Mouse (Mus musculus): ENCODE data around the gene Tmem274. TPM values are rescaled to one million over a fixed set of nuclear protein-coding genes. Genes with fewer than 3 reads are reported as not detected.

Gene Tmem274
- polyA plus RNA-seq, 1 experiment from 2014 or later: not detected

GRCm38 (mm10) chr4:149512072-149512471 is 34.9 kb downstream of the Tmem274 start:
- Histone ChIP-seq H3K27ac (no peak overlapping the region), H3K9ac (no peak overlapping the region), H3K9me3 (no peaks in the 10 kb centered on the region), H3K27me3 (replicated peaks) (no peaks in the 10 kb centered on the region), H3K4me3 (no peak overlapping the region), H3K36me3 (replicated peaks) (no peaks in the 10 kb centered on the region), H3K4me2 (no peak overlapping the region), H3K4me1 (0 out of 2 replicates have a peak, but pooled peaks cover 5% of the 10 kb centered on the region)
- WGBS: 79% methylated on average over 7 of the region's 7 CpGs
- ATAC-seq (replicated peaks): no peak

GRCm38 (mm10) chr4:149515706-149516105 is 38.5 kb downstream of the Tmem274 start:
- Histone ChIP-seq H3K4me3 (no peak overlapping the region), H3K36me3 (replicated peaks) (no peaks in the 10 kb centered on the region), H3K9ac (no peak overlapping the region), H3K27ac (no peak overlapping the region), H3K4me1 (peaks cover 24% of the 10 kb centered on the region), H3K9me3 (no peaks in the 10 kb centered on the region), H3K27me3 (replicated peaks) (no peaks in the 10 kb centered on the region), H3K4me2 (no peak overlapping the region)
- WGBS: 92% methylated on average over 5 of the region's 5 CpGs
- ATAC-seq (replicated peaks): no peak

DNA sequence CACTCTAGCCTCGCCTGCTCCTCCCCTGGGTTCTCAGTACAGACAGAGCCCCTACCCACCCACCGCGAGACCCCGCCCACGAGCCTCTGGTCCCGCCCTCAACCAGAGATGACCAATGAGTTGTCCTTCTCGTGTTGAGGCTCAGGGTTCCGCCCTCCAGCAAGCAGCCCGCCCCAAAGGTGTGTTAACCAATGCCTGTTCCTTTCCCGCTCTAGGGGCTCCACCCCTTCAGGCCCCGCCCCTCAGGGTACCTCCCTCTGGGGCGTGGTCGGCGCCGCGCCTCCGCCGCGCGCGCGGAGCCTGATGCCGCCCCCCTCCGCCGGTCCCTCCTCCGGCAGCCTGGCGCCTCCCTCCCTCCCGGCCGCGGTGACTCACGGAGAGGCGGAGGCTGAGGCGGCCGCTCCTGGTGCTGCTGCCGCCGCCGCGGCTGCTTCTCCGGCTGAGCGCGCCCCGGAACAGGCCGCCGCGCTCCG is 40.7 kb downstream of the Tmem274 start, which contains the start of gene Ctnnbip1:
Ctnnbip1 (plus strand) TSS at position 369 of the 473 bp plus-strand sequence.
- Histone ChIP-seq H3K9me3 (no peaks in the 10 kb centered on the region), H3K9ac (peak within 1 kb of the TSS; percentile 84), H3K27me3 (replicated peaks) (no peaks in the 10 kb centered on the region), H3K36me3 (replicated peaks) (no peaks in the 10 kb centered on the region), H3K4me2 (peak within 1 kb of the TSS; percentile 66), H3K4me3 (peak within 1 kb of the TSS; percentile 77), H3K4me1 (peaks cover 25% of the 10 kb centered on the region), H3K27ac (peak within 1 kb of the TSS; percentile 66)
- under 1% methylated on average over 22 of the region's 46 CpGs for WGBS
- ATAC-seq (replicated peaks): peak; percentile 98

GRCm38 (mm10) chr4:149518351-149519220 is 41.4 kb downstream of the Tmem274 start:
- Histone ChIP-seq H3K9ac (peak overlapping the region; percentile 84), H3K4me3 (peak overlapping the region; percentile 77), H3K4me1 (peaks cover 28% of the 10 kb centered on the region), H3K4me2 (peak overlapping the region; percentile 66), H3K27ac (peak overlapping the region; percentile 66), H3K27me3 (replicated peaks) (no peaks in the 10 kb centered on the region), H3K9me3 (no peaks in the 10 kb centered on the region), H3K36me3 (replicated peaks) (no peaks in the 10 kb centered on the region)
- peak; percentile 46 for ATAC-seq (replicated peaks)
- WGBS: 3% methylated on average over 37 of the region's 52 CpGs

- no peaks in the 10 kb centered on the region for H3K9me3 ChIP-seq
- H3K27me3 ChIP-seq (replicated peaks): no peaks in the 10 kb centered on the region
- no peak for ATAC-seq (replicated peaks)
- no peak overlapping the region for H3K27ac ChIP-seq
- no peak overlapping the region for H3K4me3 ChIP-seq
- no peak overlapping the region for H3K9ac ChIP-seq
- no peak overlapping the region for H3K4me2 ChIP-seq
- peaks cover 41% of the 10 kb centered on the region for H3K4me1 ChIP-seq
- 71% methylated on average over 10 of the region's 10 CpGs for WGBS
- no peaks in the 10 kb centered on the region for H3K36me3 ChIP-seq (replicated peaks)
These were observed 44.1 kb downstream of the Tmem274 start for GRCm38 (mm10) chr4:149521258-149521657.

GRCm38 (mm10) chr4:149523961-149524360 is 46.8 kb downstream of the Tmem274 start:
- no peak for ATAC-seq (replicated peaks)
- no peaks in the 10 kb centered on the region for H3K9me3 ChIP-seq
- H3K4me1 ChIP-seq: peaks cover 41% of the 10 kb centered on the region
- no peaks in the 10 kb centered on the region for H3K36me3 ChIP-seq (replicated peaks)
- H3K4me3 ChIP-seq: no peak overlapping the region
- 74% methylated on average over 6 of the region's 6 CpGs for WGBS
- H3K4me2 ChIP-seq: no peak overlapping the region
- H3K9ac ChIP-seq: no peak overlapping the region
- no peaks in the 10 kb centered on the region for H3K27me3 ChIP-seq (replicated peaks)
- H3K27ac ChIP-seq: no peak overlapping the region

DNA sequence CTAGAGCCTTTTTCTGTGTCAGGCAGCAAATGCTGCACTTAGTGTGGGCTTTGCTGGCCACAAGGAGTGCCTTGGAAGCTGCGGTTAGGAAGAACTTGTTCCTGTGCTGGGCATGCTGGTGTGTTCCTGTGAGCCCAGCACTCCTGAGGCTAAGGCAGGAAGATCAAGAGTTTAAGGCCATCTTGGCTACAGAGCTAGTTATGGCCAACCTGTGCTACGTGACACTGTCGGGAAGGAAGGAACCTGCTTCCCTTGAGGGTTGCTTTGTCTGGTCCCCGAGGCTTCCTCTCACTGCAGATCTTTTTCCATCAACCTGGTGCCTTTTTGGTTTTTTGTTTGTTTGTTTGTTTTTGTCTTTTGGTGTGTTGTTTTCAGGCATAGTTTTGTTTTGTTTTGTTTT is 48.0 kb downstream of the Tmem274 start:
- no peak overlapping the region for H3K4me3 ChIP-seq
- WGBS: 87% methylated on average over 4 of the region's 4 CpGs
- H3K9me3 ChIP-seq: no peaks in the 10 kb centered on the region
- H3K27ac ChIP-seq: no peak overlapping the region
- H3K9ac ChIP-seq: no peak overlapping the region
- peaks cover 36% of the 10 kb centered on the region for H3K4me1 ChIP-seq
- no peak overlapping the region for H3K4me2 ChIP-seq
- H3K36me3 ChIP-seq (replicated peaks): no peaks in the 10 kb centered on the region
- H3K27me3 ChIP-seq (replicated peaks): no peaks in the 10 kb centered on the region
- no peak for ATAC-seq (replicated peaks)

- H3K4me3 ChIP-seq: no peak overlapping the region
- H3K9ac ChIP-seq: no peak overlapping the region
- no peaks in the 10 kb centered on the region for H3K9me3 ChIP-seq
- no peak overlapping the region for H3K27ac ChIP-seq
- ATAC-seq (replicated peaks): no peak
- H3K27me3 ChIP-seq (replicated peaks): no peaks in the 10 kb centered on the region
- H3K4me2 ChIP-seq: no peak overlapping the region
- H3K36me3 ChIP-seq (replicated peaks): no peaks in the 10 kb centered on the region
- peaks cover 31% of the 10 kb centered on the region for H3K4me1 ChIP-seq
- 73% methylated on average over 6 of the region's 6 CpGs for WGBS
These were observed 48.6 kb downstream of the Tmem274 start for GRCm38 (mm10) chr4:149525811-149526210.

DNA sequence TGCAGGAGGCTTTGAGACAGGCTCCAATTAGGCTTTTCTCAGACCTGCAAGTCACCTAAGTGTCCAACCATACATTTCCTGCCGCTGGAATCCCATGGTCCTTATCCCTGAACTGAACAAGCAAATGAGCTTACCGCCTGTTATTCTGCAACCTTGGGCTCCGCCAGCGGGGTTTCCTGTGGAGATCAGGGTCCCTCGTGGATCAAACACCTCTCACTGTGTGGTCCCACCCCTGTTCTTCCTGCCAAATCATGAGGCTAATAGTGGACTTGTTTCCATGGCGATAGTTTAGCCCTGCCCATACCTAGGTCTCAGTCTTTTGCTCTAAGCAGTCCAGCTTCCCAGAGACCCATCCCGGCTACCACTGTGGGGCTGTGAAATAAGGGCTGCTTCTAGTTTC is 49.2 kb downstream of the Tmem274 start:
- 33% methylated on average over 7 of the region's 7 CpGs for WGBS
- Histone ChIP-seq H3K36me3 (replicated peaks) (no peaks in the 10 kb centered on the region), H3K9ac (no peak overlapping the region), H3K4me3 (no peak overlapping the region), H3K4me2 (no peak overlapping the region), H3K27me3 (replicated peaks) (no peaks in the 10 kb centered on the region), H3K4me1 (peaks cover 26% of the 10 kb centered on the region), H3K27ac (no peak overlapping the region), H3K9me3 (no peaks in the 10 kb centered on the region)
- peak; percentile 27; the same call in 1 of the 2 replicates for ATAC-seq (replicated peaks)

DNA sequence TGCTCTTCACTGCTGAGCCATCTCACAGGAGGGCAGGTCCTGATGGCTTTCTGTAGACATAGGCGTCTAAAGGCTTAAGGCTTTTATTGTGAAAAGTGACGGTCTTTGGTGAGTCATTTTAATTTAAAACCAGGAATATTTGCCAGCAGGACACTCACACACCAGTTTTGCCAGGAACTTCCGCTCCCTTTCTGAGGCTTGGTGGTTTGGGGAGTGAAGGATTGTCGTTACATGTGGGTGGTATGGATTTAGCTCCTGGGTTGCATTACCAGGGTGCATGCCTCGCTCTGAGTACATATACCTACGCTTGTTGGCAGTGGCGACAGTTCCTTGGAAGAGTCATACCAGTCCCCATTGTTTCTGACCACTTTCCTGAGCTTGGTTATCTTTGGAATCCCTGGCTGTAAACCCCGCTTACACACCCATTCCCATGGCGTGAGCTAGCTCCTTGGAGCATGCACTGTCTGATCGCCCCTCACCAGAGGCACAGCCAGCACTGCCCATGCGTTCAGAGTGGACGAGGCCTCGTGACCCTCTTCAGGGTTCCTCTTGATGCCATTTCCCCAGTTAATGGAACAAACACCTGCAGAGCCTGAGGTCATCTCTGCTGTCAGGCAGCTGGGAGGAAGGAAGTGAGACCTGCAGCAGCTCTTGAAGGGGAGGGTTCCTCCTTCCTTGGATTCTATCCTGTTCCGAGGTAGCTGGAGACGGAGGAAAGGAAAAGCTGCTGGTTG is 50.6 kb downstream of the Tmem274 start:
- no peak overlapping the region for H3K9ac ChIP-seq
- H3K4me3 ChIP-seq: no peak overlapping the region
- H3K27me3 ChIP-seq (replicated peaks): no peaks in the 10 kb centered on the region
- no peaks in the 10 kb centered on the region for H3K9me3 ChIP-seq
- WGBS: 84% methylated on average over 15 of the region's 15 CpGs
- H3K27ac ChIP-seq: no peak overlapping the region
- ATAC-seq (replicated peaks): no peak
- H3K36me3 ChIP-seq (replicated peaks): no peaks in the 10 kb centered on the region
- peaks cover 24% of the 10 kb centered on the region for H3K4me1 ChIP-seq
- no peak overlapping the region for H3K4me2 ChIP-seq

DNA sequence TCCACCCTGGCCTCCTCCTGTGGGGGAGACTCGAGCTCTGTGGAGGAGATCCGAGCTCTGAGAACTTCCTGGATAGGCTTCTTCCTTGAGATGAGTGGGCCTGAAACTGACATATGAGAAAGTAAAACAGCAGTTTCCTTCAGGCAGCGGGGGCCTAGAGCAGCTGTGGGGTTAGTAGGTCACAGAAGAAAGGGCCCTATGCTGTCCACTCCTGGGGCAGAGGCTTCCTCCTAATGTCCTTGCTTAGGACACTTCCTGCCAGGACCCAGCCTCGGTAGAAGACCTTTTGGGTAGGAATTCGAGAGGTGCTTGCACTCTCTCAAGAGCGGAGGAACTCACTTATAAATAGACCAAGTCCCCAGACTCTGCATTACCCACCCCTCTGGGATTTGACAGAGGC is 52.5 kb downstream of the Tmem274 start:
- Histone ChIP-seq H3K27ac (no peak overlapping the region), H3K36me3 (replicated peaks) (no peaks in the 10 kb centered on the region), H3K4me3 (no peak overlapping the region), H3K9me3 (no peaks in the 10 kb centered on the region), H3K4me2 (no peak overlapping the region), H3K9ac (no peak overlapping the region), H3K4me1 (peaks cover 20% of the 10 kb centered on the region), H3K27me3 (replicated peaks) (no peaks in the 10 kb centered on the region)
- ATAC-seq (replicated peaks): no peak
- WGBS: 86% methylated on average over 6 of the region's 6 CpGs
